Mouse (Mus musculus): ENCODE results near the gene Vmn2r38. TPM values are rescaled to one million over a fixed set of nuclear protein-coding genes. Genes with fewer than 3 reads are reported as not detected.
"Not testable (repeated sequence)": the region's sequence is repeated elsewhere in the genome, so short reads cannot be mapped to it uniquely, and the experiment has no call there.

Gene Vmn2r38
- polyA plus RNA-seq (2012; fragmentation: generic; extraction: Trizol) = not detected

- H3K27me3 ChIP-seq (ENCODE audit: control insufficient read depth, insufficient read depth, insufficient read length); H3K4me2 ChIP-seq (ENCODE audit: low read depth); H3ac ChIP-seq (ENCODE audit: control insufficient read depth, insufficient read length); H3K4me3 ChIP-seq; H3K36me3 ChIP-seq (ENCODE audit: control insufficient read depth, insufficient read depth); H3K79me2 ChIP-seq (ENCODE audit: control insufficient read depth, insufficient read depth): not testable (repeated sequence)
These were observed at the start of gene Vmn2r38 for GRCm38 (mm10) chr7:9097781-9098180. Gene Vmn2r38 (minus strand): TSS chr7:9097881.

GRCm38 (mm10) chr7:9065353-9065752, 32.3 kb downstream of the Vmn2r38 start:
- not testable (repeated sequence) for H3K4me2 ChIP-seq (ENCODE audit: low read depth); H3ac ChIP-seq (ENCODE audit: control insufficient read depth, insufficient read length); H3K4me3 ChIP-seq; H3K36me3 ChIP-seq (ENCODE audit: control insufficient read depth, insufficient read depth); H3K79me2 ChIP-seq (ENCODE audit: control insufficient read depth, insufficient read depth); H3K27me3 ChIP-seq (ENCODE audit: control insufficient read depth, insufficient read depth, insufficient read length)

- not testable (repeated sequence) for H3K36me3 ChIP-seq (ENCODE audit: control insufficient read depth, insufficient read depth); H3K79me2 ChIP-seq (ENCODE audit: control insufficient read depth, insufficient read depth); H3ac ChIP-seq (ENCODE audit: control insufficient read depth, insufficient read length); H3K27me3 ChIP-seq (ENCODE audit: control insufficient read depth, insufficient read depth, insufficient read length); H3K4me2 ChIP-seq (ENCODE audit: low read depth); H3K4me3 ChIP-seq
These were observed 67.0 kb downstream of the Vmn2r38 start, which contains the start of gene Vmn2r39 for GRCm38 (mm10) chr7:9030698-9031097. Gene Vmn2r39 (minus strand): TSS chr7:9030798.

Other genes with a start within 250 kb of the Vmn2r38 start
- not detected for gene Vmn2r40, start 166.4 kb downstream of the Vmn2r38 start, polyA plus RNA-seq (2012; fragmentation: generic; extraction: Trizol)
- not detected for gene Vmn2r39, start 67.1 kb downstream of the Vmn2r38 start, polyA plus RNA-seq (2012; fragmentation: generic; extraction: Trizol)
- gene Vmn2r37, start 125.8 kb upstream of the Vmn2r38 start, polyA plus RNA-seq (2012; fragmentation: generic; extraction: Trizol) = not detected